Mouse (Mus musculus): ENCODE results near the gene Kcnip2.

DNA sequence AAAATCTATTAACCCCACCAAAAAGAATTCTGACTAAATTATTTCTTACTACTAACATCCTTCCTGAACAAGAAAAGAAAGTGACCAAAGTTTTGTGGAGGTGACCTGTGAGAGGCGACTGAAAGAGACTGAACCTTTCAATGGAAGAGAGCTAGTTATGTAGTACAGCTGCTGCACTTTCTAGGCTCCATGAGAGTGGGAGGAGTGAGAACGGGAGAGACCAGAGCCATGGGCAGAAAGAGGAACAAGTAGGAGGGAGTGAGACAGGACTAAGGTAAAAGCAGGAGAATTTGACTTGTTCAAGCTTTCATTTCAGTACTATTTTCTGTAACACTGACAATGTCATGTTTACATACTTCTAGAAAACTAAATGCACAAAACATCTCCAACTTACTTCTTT lies 40.4 kb downstream of the Kcnip2 start:
- TF ChIP-seq CTCF (conservative IDR thresholded peaks at IDR 0.05 in 1 of 2, IDR thresholded peaks at IDR 0.05 in 1 of 2; ENCODE audit: low read depth in 2 of 2, low read length in 2 of 2) (no peak), POLR2A (IDR thresholded peaks at IDR 0.05; ENCODE audit: low read depth, low read length) (no peak), UBTF (IDR thresholded peaks at IDR 0.05; ENCODE audit: low read depth, low read length) (no peak)
